Mouse (Mus musculus) liver, embryonic 14.5 days (tissue): ENCODE measurements around the gene Slc25a12.

Experiments used
- CTCF ChIP-seq: IDR thresholded peaks from 2 replicates; pipeline ENCODE4 v1.5.1; 2016; ENCODE audit warnings: antibody characterized with exemption, low read depth, control low read depth
- EP300 ChIP-seq: IDR thresholded peaks from 2 replicates; pipeline ENCODE4 v1.6.1; 2016; ENCODE audit warnings: antibody characterized with exemption, low read depth

DNA sequence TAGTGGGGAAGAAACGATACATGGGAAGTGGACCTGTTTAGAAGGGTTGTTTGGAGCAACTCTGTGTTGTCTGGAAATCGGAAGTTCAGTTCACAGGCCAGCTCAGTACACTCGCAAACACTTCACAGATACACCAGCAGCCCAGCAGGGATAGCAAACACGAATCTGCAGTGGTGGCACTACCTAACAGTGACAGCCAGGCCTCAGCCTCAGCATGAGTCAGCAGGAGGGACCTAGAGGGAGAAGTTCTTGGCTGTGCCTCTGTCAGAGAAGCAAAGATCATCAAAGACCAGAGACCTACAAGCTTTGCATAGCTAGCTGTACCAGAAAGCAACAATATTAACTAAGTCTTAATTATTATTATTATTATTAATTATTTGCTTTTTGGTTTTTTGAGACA is 14.4 kb upstream of the Slc25a12 start:
- TF ChIP-seq CTCF = no peak
- no peak for TF ChIP-seq EP300
